Mouse (Mus musculus) 416B (cell line): ENCODE measurements at regions not wholly inside any gene's neighbourhood (a gene's known extent, or its start where the extent isn't known, plus 50 kb on each side); places are given as distances from the start of the nearest gene placed in this dataset.
"Not testable (repeated sequence)": the region's sequence is repeated elsewhere in the genome, so short reads cannot be mapped to it uniquely, and the experiment has no call there.

Experiments used
- DNase-seq: peaks from one replicate; pipeline ENCODE4 v3.0.0; 2011; ENCODE audit warnings: low read depth

- DNase-seq = no peak
These were observed 411.9 kb upstream of the Auts2 start for GRCm38 (mm10) chr5:132955051-132955450.

- DNase-seq = no peak
These were observed 390.4 kb upstream of the Auts2 start for GRCm38 (mm10) chr5:132933439-132933980.

GRCm38 (mm10) chr5:132929955-132930354, 386.8 kb upstream of the Auts2 start:
- DNase-seq = not testable (repeated sequence)

- no peak for DNase-seq
These were observed 380.2 kb upstream of the Auts2 start for GRCm38 (mm10) chr5:132923365-132923764.

GRCm38 (mm10) chr5:132909056-132909455, 365.9 kb upstream of the Auts2 start:
- no peak for DNase-seq

- DNase-seq = no peak
These were observed 365.1 kb upstream of the Auts2 start for GRCm38 (mm10) chr5:132908220-132908619.

- no peak for DNase-seq
These were observed 349.4 kb upstream of the Auts2 start for GRCm38 (mm10) chr5:132892591-132892990.

- no peak for DNase-seq
These were observed 341.0 kb upstream of the Auts2 start for GRCm38 (mm10) chr5:132884130-132884529.

GRCm38 (mm10) chr5:132882291-132882690, 339.1 kb upstream of the Auts2 start:
- no peak for DNase-seq

GRCm38 (mm10) chr5:132881170-132881569, 338.0 kb upstream of the Auts2 start:
- DNase-seq = no peak

GRCm38 (mm10) chr5:132876336-132876840, 333.2 kb upstream of the Auts2 start:
- DNase-seq = no peak

- DNase-seq = no peak
These were observed 315.8 kb upstream of the Auts2 start for GRCm38 (mm10) chr5:132858846-132859510.

- DNase-seq = no peak
These were observed 312.7 kb upstream of the Auts2 start for GRCm38 (mm10) chr5:132855619-132856510.

- DNase-seq = no peak
These were observed 307.6 kb upstream of the Auts2 start for GRCm38 (mm10) chr5:132850770-132851169.

GRCm38 (mm10) chr5:132848086-132848485, 304.9 kb upstream of the Auts2 start:
- DNase-seq = no peak

- no peak for DNase-seq
These were observed 300.1 kb upstream of the Auts2 start for GRCm38 (mm10) chr5:132843284-132843683.

- DNase-seq = no peak
These were observed 298.6 kb upstream of the Auts2 start for GRCm38 (mm10) chr5:132841794-132842193.

- no peak for DNase-seq
These were observed 294.3 kb upstream of the Auts2 start for GRCm38 (mm10) chr5:132837420-132837819.

GRCm38 (mm10) chr5:132828993-132829392, 285.8 kb upstream of the Auts2 start:
- DNase-seq = no peak

- no peak for DNase-seq
These were observed 284.6 kb upstream of the Auts2 start for GRCm38 (mm10) chr5:132827555-132828333.

GRCm38 (mm10) chr5:132826009-132826408, 282.9 kb upstream of the Auts2 start:
- DNase-seq = no peak

- no peak for DNase-seq
These were observed 274.5 kb upstream of the Auts2 start for GRCm38 (mm10) chr5:132817665-132818064.
